Mouse (Mus musculus) adrenal gland, postnatal 4 days (tissue): ENCODE data around the gene Taf9b. TPM values are rescaled to one million over a fixed set of nuclear protein-coding genes. Genes with fewer than 3 reads are reported as not detected.
"Not testable (repeated sequence)": the region's sequence is repeated elsewhere in the genome, so short reads cannot be mapped to it uniquely, and the experiment has no call there.

Experiments used
- DNase-seq, 2 experiments: peaks; one replicate each; pipeline ENCODE4 v3.0.0; 2021 to 2022; ENCODE audit warnings: low spot score in 2 of 2, mixed read lengths in 2 of 2
- long read RNA-seq, 2 experiments: library from polyadenylated mRNA; stranded (forward); transcript quantifications; one replicate each; pipeline ENCODE4 v2.0.0; 2021
- total RNA-seq, 2 experiments: library from RNA; stranded (reverse); gene quantifications; 2 replicates each; pipeline ENCODE4 v1.2.3; 2021

The Taf9b gene
- 10 to 100 TPM; 14.5 to 16.1 TPM for total RNA-seq
- long read RNA-seq, experiment 1, transcript Taf9b-201 (7 exons, 2,633 nt): major isoform, 15 of 15 reads
- long read RNA-seq, experiment 1, partial matches to known transcripts: 0 of 15 reads
- long read RNA-seq, experiment 1, other reads (novel, unspliced or antisense): 0 of 15 reads
- long read RNA-seq, experiment 2, transcript Taf9b-201 (7 exons, 2,633 nt): major isoform, 14 of 18 reads
- long read RNA-seq, experiment 2, partial matches to known transcripts: 4 of 18 reads
- long read RNA-seq, experiment 2, other reads (novel, unspliced or antisense): 0 of 18 reads

DNA sequence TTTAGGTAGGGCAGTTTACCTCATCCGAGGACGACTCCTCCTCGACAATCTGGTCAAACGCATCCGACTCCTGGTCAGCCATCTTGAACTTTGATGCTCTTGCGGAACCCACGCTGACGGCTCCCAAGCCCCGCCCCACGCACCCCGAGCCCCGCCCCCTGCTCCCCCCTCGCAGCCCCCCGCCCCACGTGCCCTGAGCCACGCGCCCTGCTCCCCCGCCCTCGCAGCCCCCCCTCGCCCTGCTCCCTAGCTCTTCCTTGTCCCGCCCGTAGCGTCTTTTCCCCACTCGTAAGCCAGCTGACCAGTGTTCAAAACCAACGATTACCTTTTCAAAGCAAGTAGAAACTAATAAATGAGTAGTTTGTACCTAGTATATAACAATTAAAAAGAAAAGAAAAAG, at the start of gene Taf9b:
Gene Taf9b, minus strand, starts transcription at position 101 of the 400 bp plus-strand sequence.
- DNase-seq: no peak

DNA sequence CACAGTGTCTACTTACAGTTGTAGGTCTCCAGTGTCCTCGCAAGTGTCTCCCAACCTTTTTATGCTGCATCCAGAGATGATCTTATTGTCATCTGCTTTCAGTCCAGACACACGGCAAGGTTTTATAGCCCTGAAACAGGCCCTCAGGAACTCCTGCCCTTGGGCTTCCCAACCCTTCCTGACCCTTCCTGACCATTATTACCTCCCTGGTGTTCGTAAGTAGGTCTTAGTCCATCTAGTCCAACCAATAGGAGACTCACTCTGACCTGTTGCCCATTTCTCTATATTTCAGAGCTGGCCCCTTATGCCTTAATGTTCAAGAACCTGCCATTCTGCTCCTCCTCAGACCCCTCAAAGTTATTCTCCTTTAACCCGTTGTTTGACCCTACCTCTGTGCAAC, 34.3 kb upstream of the Taf9b start, which contains the start of gene Fnd3c2:
Gene Fnd3c2, minus strand, starts transcription at position 101 of the 400 bp plus-strand sequence.
- no peak for DNase-seq

DNA sequence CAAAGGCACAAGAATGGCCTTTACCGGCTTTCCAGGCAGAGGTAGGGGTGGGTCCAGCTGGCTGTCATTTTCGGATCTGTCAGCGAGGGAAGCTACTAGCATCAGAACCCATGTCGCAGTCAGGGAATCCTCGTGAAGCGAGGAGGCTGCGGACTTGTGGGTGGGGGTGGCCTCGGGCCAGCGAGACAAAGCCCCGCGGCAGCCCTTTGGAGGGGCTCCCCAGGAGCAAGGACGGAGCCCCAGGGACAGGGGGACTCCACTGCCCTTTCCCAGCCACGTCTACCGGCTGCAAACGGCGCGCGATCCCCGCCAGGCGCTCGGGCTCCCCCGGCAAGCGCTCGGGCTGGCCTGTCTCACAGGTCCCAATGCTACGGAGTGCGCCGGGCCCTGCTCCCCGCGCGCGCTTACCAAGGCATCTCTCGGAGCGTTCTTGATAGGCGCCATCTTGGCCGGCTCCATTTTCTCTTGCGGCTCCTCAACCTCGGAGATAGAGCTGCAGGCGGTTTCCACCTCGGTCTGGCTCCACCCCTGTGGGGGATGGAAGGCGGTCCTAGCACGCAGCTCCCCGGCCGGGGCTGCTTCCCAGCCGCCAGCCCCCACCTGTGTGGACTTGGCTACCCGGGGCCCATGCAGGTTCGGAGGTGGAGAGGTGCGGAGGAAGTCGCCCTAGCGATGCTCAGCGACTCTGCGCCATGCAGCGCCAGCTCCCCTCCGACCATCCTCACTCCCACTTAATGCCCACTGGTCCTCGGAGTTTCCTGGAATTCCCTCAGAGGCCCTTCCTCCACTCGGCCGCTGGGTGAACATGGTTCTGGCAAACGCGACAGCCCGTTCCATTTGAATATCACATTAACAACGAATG, 1.6 kb downstream of the Taf9b start:
- DNase-seq: peak; percentile 27 to 31

DNA sequence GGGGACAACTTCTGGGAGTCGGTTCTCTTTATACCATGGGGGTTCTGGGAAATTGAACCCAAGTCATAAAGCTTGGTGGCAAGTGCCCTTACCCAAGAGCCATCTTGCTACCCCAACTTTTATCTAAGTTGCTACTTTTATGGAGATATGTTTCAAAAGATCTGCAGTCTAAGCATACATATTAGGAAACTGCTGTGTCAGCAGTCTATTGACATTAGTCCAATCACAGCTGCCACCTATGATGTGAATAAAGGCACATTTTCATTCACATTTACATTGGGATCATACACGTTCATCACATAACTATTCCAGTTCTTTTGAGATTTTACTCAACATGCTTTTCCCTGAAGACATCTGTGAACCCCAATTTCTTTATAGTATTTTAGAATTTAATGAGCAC, 11.9 kb downstream of the Taf9b start:
- no peak for DNase-seq

DNA sequence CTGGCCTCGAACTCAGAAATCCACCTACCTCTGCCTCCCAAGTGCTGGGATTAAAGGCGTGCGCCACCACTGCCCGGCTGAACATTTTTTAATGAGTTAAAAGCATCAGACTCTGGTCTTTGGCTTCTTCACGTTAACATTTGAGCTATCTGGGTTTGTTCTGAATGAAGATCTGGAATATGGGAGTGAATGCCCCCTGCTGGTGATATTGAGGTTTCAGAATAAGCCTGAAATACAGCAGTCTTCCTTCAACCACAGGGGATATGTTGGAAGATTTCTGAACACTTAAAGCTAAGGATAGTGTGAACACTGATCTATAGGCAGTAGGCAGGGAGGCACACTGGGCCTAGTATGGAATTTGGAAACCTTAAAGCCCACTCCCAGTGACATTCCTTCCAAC, 22.1 kb downstream of the Taf9b start:
- no peak for DNase-seq

DNA sequence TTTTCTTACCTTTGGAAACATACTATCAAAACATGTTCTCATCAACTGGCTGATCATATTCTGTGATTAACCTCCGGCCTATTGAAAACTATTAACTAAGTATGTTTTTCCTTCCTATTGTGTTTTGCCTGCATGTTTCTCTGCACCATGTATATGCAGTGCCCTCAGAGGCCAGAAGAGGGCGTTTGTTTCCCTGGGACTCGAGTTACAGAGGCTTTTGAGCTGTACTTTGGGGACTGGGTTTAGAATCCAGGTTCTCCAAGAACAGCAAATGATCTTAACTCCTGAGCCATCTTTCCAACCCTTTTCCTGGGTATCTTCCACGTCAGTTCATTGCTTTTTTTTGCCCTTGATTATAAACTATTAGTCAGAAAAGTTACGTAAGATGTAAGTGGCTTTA, 23.6 kb downstream of the Taf9b start:
- no peak for DNase-seq

DNA sequence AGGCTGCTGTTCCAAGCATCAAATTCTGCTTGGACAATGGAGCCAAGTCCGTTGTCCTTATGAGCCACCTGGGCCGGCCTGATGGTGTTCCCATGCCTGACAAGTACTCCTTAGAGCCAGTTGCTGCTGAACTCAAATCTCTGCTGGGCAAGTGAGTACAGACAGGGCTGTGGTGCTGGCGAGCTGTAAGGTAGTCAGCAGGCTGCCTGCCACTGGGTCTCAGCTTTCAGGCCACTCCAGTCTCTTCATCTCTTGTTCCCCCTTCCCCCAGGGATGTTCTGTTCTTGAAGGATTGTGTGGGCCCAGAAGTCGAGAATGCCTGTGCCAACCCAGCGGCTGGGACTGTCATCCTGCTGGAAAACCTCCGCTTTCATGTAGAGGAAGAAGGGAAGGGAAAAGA, 26.6 kb downstream of the Taf9b start:
- DNase-seq: not testable (repeated sequence)

DNA sequence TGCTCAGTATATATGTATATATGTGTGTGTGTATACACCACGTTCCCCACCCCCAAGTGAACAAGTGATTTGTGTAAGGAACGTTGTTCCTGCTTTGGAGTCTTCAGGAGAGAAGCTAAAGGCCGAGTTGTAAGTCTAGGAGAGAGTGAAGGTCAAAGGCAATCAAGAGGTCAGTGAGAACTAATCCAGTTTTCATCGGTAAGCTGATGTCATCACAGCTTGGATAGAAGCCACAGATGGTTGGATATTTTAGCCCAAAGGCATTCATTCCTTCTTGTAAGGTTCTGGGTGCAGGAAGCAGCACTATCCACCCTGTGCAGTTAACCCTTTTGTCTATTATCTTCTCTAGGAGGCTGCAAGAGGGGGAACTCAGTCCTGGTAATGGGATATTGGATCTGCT, 30.9 kb downstream of the Taf9b start:
- no peak for DNase-seq

DNA sequence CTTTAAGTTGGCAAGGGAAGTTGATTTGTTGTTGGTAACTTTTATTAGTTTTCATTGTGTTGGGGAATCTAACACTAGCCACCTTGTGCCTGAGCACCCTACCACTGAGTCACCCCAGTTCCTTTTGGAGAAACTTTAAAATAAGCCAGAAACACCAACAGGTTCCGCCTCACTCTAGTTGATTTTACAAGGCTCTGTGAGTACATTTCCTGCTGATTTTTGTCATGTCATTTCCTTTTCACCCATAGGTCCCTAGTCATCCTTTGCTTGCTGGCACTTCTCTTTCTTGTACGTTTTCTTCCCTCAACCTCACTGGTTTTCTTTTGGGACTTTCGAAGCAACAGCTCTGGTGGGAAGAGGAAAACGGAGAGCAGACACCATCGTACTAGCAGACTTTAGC, 31.6 kb downstream of the Taf9b start:
- no peak for DNase-seq

DNA sequence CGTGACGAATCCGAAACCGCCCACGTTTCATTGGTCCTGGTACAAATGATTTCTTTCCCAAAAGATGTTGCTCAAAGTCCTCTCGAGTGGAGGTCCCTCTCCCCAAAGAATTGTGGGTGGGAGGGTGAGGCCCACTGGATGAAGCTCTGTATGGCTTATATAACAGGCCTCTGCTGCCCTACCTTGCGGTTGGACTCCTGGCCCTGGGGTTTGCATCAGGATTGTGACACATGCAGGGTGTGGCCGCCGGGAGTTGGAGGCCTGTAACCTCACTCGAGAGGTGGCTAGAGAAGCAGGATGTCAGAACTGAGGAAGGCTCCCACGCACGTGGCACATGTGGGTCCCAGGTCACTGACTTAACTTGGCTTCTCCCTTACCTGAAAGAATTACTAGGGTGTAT, 33.2 kb downstream of the Taf9b start:
- peak in 1 of 2 experiments; percentile 4 for DNase-seq

DNA sequence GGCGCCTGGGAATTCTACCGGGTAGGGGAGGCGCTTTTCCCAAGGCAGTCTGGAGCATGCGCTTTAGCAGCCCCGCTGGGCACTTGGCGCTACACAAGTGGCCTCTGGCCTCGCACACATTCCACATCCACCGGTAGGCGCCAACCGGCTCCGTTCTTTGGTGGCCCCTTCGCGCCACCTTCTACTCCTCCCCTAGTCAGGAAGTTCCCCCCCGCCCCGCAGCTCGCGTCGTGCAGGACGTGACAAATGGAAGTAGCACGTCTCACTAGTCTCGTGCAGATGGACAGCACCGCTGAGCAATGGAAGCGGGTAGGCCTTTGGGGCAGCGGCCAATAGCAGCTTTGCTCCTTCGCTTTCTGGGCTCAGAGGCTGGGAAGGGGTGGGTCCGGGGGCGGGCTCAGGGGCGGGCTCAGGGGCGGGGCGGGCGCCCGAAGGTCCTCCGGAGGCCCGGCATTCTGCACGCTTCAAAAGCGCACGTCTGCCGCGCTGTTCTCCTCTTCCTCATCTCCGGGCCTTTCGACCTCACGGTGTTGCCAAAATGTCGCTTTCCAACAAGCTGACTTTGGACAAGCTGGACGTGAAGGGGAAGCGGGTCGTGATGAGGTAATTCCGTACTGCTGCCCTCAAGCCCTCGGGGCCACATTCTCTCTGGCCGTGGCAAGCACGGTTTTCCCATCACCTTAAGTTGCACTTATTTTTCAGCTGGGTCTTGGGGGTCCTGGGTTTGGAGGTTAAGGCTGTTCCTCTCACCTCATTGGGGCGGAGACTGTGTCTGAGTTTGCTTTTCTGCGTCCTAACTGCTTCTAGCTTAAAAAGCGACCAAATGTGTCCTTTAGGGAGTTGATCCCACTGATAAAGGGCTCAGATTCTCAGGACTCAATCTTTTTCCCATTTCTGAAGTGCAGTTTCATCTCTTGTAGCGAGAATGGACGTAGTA, 34.0 kb downstream of the Taf9b start, which contains the start of gene Pgk1:
Gene Pgk1, plus strand, starts transcription at position 388 of the 937 bp plus-strand sequence.
- peak; percentile 28 to 79 for DNase-seq

DNA sequence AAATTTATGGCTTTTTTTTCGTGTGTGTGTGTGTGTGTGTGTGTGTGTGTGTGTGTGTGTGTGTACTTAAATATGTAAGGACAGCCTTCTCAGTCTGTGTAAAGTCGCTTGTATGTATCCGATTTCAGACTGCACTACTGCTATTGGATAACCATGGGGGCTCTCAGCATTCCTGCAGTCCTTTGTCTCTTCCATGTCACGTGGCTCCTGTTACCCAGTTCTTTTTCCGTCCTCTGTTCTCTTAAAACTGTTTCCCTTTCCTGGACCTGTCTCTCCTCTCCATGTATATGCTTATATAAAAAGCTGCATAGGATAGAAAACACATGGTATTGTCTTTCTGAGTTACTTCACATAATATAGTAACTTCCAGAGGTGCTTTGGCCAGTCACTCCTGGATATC, 35.3 kb downstream of the Taf9b start:
- DNase-seq: no peak

DNA sequence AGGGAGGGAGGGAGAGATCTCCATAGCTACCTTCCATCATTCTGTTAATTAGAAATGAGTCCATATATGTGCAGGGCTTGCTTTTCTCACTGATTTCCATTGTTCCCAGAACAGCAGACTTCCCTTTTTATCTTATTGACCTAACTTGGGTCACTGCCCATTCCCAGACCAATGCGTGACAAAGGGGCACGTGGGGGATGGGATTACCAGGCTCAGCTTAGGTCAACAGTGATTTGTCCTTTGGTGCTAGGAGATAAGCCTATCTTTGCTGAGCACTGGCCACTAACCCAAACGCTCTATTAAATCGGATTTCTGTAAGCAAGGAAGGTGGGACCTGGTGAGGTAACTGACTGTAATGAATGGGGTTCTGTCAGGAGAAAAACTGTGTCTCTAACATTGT, 36.7 kb downstream of the Taf9b start:
- no peak for DNase-seq

DNA sequence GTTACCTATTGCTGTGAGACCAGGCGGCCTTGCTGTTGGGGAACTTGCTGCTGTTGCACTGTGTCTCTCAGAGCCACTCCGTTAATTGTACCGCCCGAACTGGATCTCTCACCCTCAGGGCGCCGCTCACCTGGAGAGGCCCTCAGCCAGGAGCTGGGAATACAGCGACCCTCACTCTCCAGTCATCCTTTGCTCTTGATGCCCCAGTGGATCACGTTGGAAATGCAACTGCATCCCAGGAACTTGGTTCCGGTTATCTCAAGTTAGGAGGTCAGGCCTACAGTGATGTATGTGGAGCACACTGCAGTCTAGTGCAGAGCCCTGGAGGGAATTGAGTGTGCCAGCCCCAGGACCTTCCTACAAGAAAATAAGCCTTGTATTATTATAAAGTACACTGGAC, 44.6 kb downstream of the Taf9b start:
- DNase-seq: no peak

DNA sequence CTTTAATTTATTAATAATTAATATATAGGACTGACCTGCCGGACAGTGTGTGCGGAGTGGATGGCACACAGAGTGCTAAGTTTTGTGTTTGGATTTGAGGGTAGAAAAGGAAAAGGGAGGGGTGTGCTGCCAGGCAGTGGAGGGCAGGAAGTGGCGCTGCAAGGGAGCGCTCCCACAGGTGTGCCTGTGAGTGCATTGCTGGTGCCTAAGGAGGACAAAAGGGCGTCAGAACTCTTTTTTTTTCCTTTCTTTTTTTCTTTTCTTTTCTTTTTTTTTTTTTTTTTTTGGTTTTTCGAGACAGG, 49.2 kb downstream of the Taf9b start:
- DNase-seq: no peak

DNA sequence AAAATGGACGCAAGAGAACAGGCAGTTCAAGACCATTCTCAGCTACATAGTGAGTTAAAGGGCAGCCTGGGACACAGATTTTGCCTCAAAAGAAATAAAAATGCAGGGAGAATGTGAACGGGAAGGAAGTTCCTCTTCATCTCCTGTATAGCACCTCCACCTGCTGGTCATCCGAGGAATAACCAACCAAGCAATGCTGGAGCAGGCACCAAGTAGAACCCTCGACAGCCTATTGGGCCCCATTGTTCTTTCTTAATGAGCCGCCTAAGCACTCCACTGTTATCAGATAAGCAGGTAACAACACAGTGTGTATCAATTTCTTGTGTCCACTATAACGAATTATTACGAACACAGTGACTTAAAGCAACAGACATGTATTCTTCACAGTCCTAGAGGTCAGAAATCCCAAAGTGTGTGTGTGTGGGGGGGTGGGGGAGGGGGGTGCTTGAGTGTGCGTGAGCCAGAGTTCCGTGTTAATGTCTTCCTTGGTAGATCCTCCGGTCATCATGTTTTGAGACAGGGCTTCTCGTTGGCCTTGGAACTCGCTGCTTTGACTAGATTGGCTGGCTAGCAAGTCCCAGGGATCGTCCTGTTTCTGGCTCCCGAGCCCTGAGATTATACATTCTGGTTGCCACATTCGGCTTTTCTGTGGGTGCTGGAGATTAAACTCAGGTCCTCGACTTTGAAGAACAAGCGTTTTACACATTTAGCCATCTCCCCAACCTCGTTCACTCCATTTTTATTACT, 49.7 kb downstream of the Taf9b start:
- DNase-seq: peak; percentile 28 to 34

DNA sequence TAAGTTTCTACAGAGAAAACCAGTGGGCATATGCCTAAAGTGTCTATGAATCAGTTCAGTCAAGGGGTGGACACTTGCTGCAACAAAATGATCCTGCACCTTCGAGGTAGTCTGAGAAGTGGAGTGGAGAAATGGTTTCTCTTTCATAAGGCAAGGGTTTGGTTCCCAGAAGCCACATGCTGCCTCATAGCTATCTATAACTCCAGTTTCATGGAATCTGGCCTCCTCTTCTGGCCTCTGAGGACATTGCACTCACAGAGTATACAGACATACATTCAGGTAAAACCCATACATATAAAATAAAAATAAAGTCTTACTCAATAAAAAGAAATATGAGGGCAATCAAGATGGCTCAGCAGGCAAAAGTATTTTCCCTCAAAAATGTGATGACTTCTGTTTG, 55.9 kb downstream of the Taf9b start:
- DNase-seq: no peak

DNA sequence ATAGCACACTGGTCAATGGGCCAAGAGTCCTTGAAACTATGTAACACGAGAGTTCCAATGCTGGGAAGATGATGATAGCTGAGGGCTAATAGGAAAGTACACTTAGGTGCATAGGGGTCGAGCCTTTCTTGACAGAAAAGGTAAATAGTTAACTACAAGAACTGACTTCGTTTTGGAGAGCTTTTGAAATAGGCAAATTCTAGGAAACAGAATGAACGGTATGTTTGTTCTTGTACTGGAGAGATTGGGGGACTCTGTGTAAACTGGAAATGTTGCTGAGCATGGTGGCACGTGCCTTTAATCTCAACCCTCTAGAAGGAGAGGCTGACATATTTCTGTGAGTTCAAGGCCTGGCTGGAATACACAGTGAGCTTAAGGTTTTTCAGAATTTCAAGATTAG, 56.4 kb downstream of the Taf9b start:
- DNase-seq: no peak

DNA sequence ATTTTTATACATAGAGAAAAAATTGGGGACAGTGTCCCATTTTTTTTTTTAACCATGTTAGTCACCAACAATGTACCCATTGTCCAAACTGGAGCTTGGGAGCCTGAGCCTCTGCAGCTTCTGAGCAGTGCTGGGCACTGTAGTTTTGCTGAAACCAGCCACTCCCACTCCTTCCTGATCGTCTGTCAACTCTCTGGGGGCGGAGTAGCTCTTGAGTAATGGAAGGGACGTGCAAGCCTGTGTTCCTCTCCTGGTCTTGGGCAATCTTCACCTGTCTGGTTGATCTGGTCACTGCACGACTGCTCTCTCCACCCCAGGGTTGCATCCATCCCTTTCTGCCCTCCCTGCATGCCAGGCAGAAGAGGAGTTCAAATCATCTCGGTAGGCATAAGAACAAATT, 57.0 kb downstream of the Taf9b start:
- no peak for DNase-seq
